Mouse (Mus musculus) C2C12 (cell line): ENCODE results near the gene Midn. TPM values are rescaled to one million over a fixed set of nuclear protein-coding genes. Genes with fewer than 3 reads are reported as not detected.

Experiments
- H3K27me3 ChIP-seq: one replicate; pipeline ENCODE4 v1.6.1; 2011; ENCODE audit not compliant: control insufficient read depth, insufficient read depth, insufficient read length
- H3K36me3 ChIP-seq: one replicate; pipeline ENCODE4 v1.6.1; 2011; ENCODE audit not compliant: control insufficient read depth, insufficient read depth
- H3K4me3 ChIP-seq: one replicate; pipeline ENCODE4 v1.5.1; 2011; ENCODE audit warnings: mild to moderate bottlenecking, control low read depth; ENCODE audit not compliant: poor library complexity, insufficient read depth, severe bottlenecking
- H3K79me2 ChIP-seq: one replicate; pipeline ENCODE4 v1.6.1; 2011; ENCODE audit not compliant: control insufficient read depth, insufficient read depth
- H3K79me3 ChIP-seq: one replicate; pipeline ENCODE4 v1.6.1; 2011; ENCODE audit warnings: low read depth, control low read depth
- H3ac ChIP-seq: one replicate; pipeline ENCODE3; 2011; ENCODE audit warnings: low read depth; ENCODE audit not compliant: control insufficient read depth, insufficient read length
- CEBPB ChIP-seq: IDR thresholded peaks from one replicate; pipeline ENCODE4 v1.6.1; 2011; ENCODE audit warnings: low read depth, mild to moderate bottlenecking, control low read depth, moderate library complexity
- CTCF ChIP-seq: IDR thresholded peaks from one replicate; pipeline ENCODE4 v1.5.1; 2011; ENCODE audit not compliant: control insufficient read depth, insufficient read depth, insufficient read length
- FOSL1 ChIP-seq: IDR thresholded peaks from one replicate; pipeline ENCODE4 v1.8.0; 2011; ENCODE audit warnings: mild to moderate bottlenecking, low read length; ENCODE audit not compliant: poor library complexity, insufficient read depth, severe bottlenecking
- MAX ChIP-seq: IDR thresholded peaks from one replicate; pipeline ENCODE4 v1.6.1; 2011; ENCODE audit warnings: mild to moderate bottlenecking, control low read depth
- MYOD1 ChIP-seq: IDR thresholded peaks from one replicate; pipeline ENCODE4 v1.6.1; 2011; ENCODE audit warnings: low read depth; ENCODE audit not compliant: control insufficient read depth, insufficient read length
- MYOG ChIP-seq: IDR thresholded peaks from one replicate; pipeline ENCODE4 v1.6.1; 2011; ENCODE audit not compliant: control insufficient read depth, insufficient read length; ENCODE audit errors: extremely low read depth
- USF1 ChIP-seq: IDR thresholded peaks from one replicate; pipeline ENCODE4 v1.6.1; 2011; ENCODE audit warnings: low read depth, mild to moderate bottlenecking, control low read depth, moderate library complexity
- polyA plus RNA-seq: library from polyadenylated mRNA; unstranded; fragments of >200 nt; fragmentation: generic; extraction: Trizol; gene quantifications from one replicate; pipeline ENCODE4 v1.2.1, GENCODE M21; 2012; ENCODE audit warnings: missing spikeins

The Midn gene
- polyA plus RNA-seq, 1 experiment = 77.5 TPM

DNA sequence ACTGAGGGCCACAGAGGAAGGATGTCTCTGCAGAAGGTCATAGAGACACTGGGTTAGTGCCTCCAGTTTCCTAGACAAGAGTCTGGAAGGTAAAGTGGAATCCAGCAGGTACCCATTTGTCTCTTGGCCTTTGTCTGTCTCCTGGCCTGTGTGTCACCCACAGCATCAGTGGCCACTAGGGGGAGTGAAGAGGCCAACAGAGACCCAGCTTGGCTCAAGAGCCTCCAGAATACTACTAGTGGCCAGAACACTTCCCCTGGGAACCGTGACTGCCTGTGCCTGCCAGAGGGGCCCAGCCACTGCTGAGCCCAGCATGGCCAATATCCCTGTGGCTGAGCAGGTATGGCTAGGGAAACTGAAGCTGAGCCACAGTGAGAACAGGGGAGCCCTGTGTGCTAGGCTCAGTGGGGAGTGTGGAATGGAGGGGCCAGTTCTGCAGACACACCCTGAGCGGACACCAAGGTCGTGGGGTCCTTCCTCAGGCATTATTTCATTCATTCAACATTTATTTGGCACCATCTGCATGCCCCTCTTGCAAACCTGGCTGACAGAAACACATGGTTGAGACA lies 51.5 kb downstream of the Midn start:
- H3ac ChIP-seq = no peak overlapping the region
- TF ChIP-seq USF1 (no peak), MAX (no peak), CTCF (peak; percentile 82)
- H3K79me2 ChIP-seq = no peaks in the 10 kb centered on the region
- H3K27me3 ChIP-seq = no peaks in the 10 kb centered on the region
- H3K4me3 ChIP-seq = no peak overlapping the region
- no peaks in the 10 kb centered on the region for H3K79me3 ChIP-seq
- no peaks in the 10 kb centered on the region for H3K36me3 ChIP-seq

- Histone ChIP-seq H3K4me3 (no peak overlapping the region), H3ac (no peak overlapping the region), H3K27me3 (peaks cover 4% of the 10 kb centered on the region), H3K36me3 (no peaks in the 10 kb centered on the region), H3K79me2 (no peaks in the 10 kb centered on the region), H3K79me3 (no peaks in the 10 kb centered on the region)
- TF ChIP-seq MYOD1 (no peak), MAX (no peak), USF1 (no peak), FOSL1 (no peak), CEBPB (no peak), CTCF (no peak), MYOG (no peak)
These were observed 52.4 kb downstream of the Midn start for GRCm38 (mm10) chr10:80200485-80200884.

DNA sequence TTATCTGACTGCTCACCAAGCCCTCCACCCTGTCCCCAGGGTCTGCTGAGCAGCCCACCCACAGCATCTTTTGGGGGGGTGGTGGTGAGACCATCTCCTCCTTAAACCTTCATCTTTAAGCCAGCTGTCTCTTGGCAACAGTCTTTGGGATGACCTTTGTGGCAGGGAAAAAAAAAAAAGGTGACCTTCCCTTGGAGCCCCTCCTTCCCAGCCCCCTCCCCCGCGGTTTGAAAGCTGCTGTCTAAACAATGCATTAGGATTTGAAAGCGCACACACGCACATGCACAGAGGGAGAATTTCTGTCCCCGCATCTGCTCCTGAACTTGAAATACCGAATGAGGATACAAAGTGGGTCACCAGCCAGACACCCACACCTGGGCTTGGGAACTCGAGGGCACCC lies 56.0 kb downstream of the Midn start:
- TF ChIP-seq FOSL1 = no peak
- no peak for TF ChIP-seq USF1
- TF ChIP-seq CTCF = no peak
- TF ChIP-seq MYOD1 = no peak
- no peak for TF ChIP-seq MYOG
- TF ChIP-seq CEBPB = no peak
- no peak for TF ChIP-seq MAX
- Histone ChIP-seq H3K36me3 (no peaks in the 10 kb centered on the region), H3K79me3 (no peaks in the 10 kb centered on the region), H3K4me3 (no peak overlapping the region), H3K79me2 (no peaks in the 10 kb centered on the region), H3ac (no peak overlapping the region), H3K27me3 (peaks cover 8% of the 10 kb centered on the region)

GRCm38 (mm10) chr10:80207201-80207600 lies 59.1 kb downstream of the Midn start:
- TF ChIP-seq FOSL1 = no peak
- no peak for TF ChIP-seq MAX
- no peak for TF ChIP-seq USF1
- no peak for TF ChIP-seq CEBPB
- no peak for TF ChIP-seq MYOG
- TF ChIP-seq MYOD1 = no peak
- no peak for TF ChIP-seq CTCF
- no peaks in the 10 kb centered on the region for H3K36me3 ChIP-seq
- no peaks in the 10 kb centered on the region for H3K79me2 ChIP-seq
- peaks cover 8% of the 10 kb centered on the region for H3K27me3 ChIP-seq
- H3K4me3 ChIP-seq = no peak overlapping the region
- H3K79me3 ChIP-seq = no peaks in the 10 kb centered on the region
- H3ac ChIP-seq = no peak overlapping the region

DNA sequence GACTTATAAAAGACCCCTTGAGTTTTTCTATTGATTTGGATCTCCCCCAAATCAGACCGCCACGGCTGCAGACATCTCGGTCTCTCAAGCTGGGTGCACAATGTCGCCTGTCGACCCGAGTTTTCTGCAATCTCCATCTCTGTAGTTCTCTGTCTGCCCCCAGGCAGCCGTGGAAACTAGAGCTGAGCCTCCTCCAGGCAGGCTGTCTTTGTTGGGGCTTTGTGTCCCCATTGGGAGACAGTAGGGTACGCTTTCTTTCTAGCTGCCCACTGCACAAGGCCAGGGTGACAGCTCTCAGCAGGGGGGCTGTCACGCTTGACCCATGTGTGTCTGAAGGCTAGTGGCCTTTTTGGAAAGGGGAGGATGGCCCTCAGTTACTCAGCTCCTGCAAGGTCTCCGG lies 59.6 kb downstream of the Midn start:
- H3K4me3 ChIP-seq = no peak overlapping the region
- no peaks in the 10 kb centered on the region for H3K36me3 ChIP-seq
- peaks cover 8% of the 10 kb centered on the region for H3K27me3 ChIP-seq
- no peaks in the 10 kb centered on the region for H3K79me2 ChIP-seq
- TF ChIP-seq CTCF (no peak), MYOG (no peak), CEBPB (no peak), MYOD1 (no peak), MAX (no peak), USF1 (no peak), FOSL1 (no peak)
- H3K79me3 ChIP-seq = no peaks in the 10 kb centered on the region
- no peak overlapping the region for H3ac ChIP-seq

Other genes with a start within 250 kb of the Midn start
- gene Med16, start 239.3 kb upstream of the Midn start, polyA plus RNA-seq = 32.5 TPM
- not detected for gene Gm26602, start 237.4 kb upstream of the Midn start, polyA plus RNA-seq
- gene Kiss1r, start 231.3 kb upstream of the Midn start, polyA plus RNA-seq = 0.13 TPM
- 46.7 TPM for gene R3hdm4, start 227.1 kb upstream of the Midn start, polyA plus RNA-seq
- gene Arid3a, start 221.2 kb upstream of the Midn start, polyA plus RNA-seq = 0.74 TPM
- gene Wdr18, start 188.1 kb upstream of the Midn start, polyA plus RNA-seq = 48.6 TPM
- gene Grin3b, start 177.6 kb upstream of the Midn start, polyA plus RNA-seq = 0.30 TPM
- 102 TPM for gene Tmem259, start 163.9 kb upstream of the Midn start, polyA plus RNA-seq
- 437 TPM for gene Cnn2, start 159.7 kb upstream of the Midn start, polyA plus RNA-seq
- 10.7 TPM for gene Abca7, start 151.8 kb upstream of the Midn start, polyA plus RNA-seq
- 1.6 TPM for gene Arhgap45, start 131.6 kb upstream of the Midn start, polyA plus RNA-seq
- gene Polr2e, start 108.5 kb upstream of the Midn start, polyA plus RNA-seq = 269 TPM
- 964 TPM for gene Gpx4, start 101.1 kb upstream of the Midn start, polyA plus RNA-seq
- gene Sbno2, start 42.7 kb upstream of the Midn start, polyA plus RNA-seq = 29.4 TPM
- 106 TPM for gene Stk11, start 32.5 kb upstream of the Midn start, polyA plus RNA-seq
- gene Atp5d, start 9.6 kb upstream of the Midn start, polyA plus RNA-seq = 720 TPM
- gene Cbarp, start 7.4 kb upstream of the Midn start, polyA plus RNA-seq = 12.1 TPM
- 30.9 TPM for gene Cirbp, start 17.7 kb downstream of the Midn start, polyA plus RNA-seq
- gene 1600002K03Rik, start 24.7 kb downstream of the Midn start, polyA plus RNA-seq = 33.4 TPM
- gene Efna2, start 31.2 kb downstream of the Midn start, polyA plus RNA-seq = 3.2 TPM
- 57.7 TPM for gene Mum1, start 78.2 kb downstream of the Midn start, polyA plus RNA-seq
- gene Ndufs7, start 100.8 kb downstream of the Midn start, polyA plus RNA-seq = 288 TPM
- 48.3 TPM for gene Gamt, start 112.7 kb downstream of the Midn start, polyA plus RNA-seq
- 159 TPM for gene Dazap1, start 113.2 kb downstream of the Midn start, polyA plus RNA-seq
- gene Rps15, start 144.2 kb downstream of the Midn start, polyA plus RNA-seq = 5,397 TPM
- 0.20 TPM for gene Apc2, start 147.7 kb downstream of the Midn start, polyA plus RNA-seq
- 62.6 TPM for gene 2310011J03Rik, start 172.3 kb downstream of the Midn start, polyA plus RNA-seq
- 3.2 TPM for gene Pcsk4, start 181.2 kb downstream of the Midn start, polyA plus RNA-seq
- gene Reep6, start 181.7 kb downstream of the Midn start, polyA plus RNA-seq = 5.9 TPM
- gene Adamtsl5, start 200.1 kb downstream of the Midn start, polyA plus RNA-seq = 18.3 TPM
- not detected for gene Plk5, start 208.2 kb downstream of the Midn start, polyA plus RNA-seq
- gene Mex3d, start 239.4 kb downstream of the Midn start, polyA plus RNA-seq = 37.4 TPM